Mouse (Mus musculus) adrenal gland, postnatal 14 days (tissue): ENCODE results near the gene Smim6. TPM values are rescaled to one million over a fixed set of nuclear protein-coding genes. Genes with fewer than 3 reads are reported as not detected.
A peak's percentile ranks its signal among the peaks of the same experiment; 100 is the strongest.

ENCODE experiments used
- DNase-seq: peaks from one replicate; pipeline ENCODE4 v3.0.0; 2021; ENCODE audit warnings: mixed read lengths
- long read RNA-seq, 2 experiments: library from polyadenylated mRNA; stranded (forward); transcript quantifications; one replicate each; pipeline ENCODE4 v2.0.0; 2021
- total RNA-seq: library from RNA; stranded (reverse); gene quantifications from 2 replicates; pipeline ENCODE4 v1.2.3, GENCODE M21; 2021

Smim6 gene
- not detected in 2 replicates for total RNA-seq
- long read RNA-seq, experiment 1 = 0 reads
- long read RNA-seq, experiment 2 = 0 reads

DNA sequence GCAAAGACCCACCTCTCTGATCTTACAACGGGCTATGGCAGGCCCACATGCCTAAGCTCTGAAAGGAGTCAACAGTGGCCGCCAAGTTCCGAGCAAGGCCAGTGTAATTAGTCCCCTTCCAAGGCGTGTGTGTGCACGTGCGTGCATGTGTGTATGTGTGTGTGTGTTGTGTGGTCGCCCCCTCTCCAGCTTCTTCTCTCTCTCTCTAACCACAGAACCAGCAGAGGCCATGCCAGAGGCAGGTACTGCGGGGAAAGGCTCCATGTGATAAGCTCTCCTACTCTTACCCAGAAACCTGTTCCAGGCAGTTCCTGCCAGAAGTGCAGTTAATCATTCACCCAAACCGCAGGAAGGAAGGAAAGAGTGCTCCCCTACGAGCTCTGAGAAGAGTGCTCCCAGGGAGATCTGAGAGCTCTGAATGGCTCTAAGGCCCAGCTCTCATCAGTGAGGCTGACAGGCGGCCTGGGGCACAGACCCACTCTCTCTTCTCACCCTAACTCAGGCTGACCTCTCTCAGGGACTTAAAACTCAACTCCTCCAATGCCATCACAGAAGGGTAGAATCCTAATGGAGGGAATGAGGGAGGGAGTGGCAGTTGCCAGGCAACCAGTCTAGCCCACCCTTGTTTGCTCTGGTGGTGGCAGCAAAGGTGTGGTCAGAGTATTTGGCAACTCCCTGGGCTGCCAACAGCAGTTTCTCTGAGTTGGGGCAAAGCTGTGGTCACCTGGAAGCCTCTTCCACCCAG, at the start of gene Smim6:
Smim6 (plus strand) TSS at position 386 of the 745 bp plus-strand sequence.
- no peak for DNase-seq

DNA sequence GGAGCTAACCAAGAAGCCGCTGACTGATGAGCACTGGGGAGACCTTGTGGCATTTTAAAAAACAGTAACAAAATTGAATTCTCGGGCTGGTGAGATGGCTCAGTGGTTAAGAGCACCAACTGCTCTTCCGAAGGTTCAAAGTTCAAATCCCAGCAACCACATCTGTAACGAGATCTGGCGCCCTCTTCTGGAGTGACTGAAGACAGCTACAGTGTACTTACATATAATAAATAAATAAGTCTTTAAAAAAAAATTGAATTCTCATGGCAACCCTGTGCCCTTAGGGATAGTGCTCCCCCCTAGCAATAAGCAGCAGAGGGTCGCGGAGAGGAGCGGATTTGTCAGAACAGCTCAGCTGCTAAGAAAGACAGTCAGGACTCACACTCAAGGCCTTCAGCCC, 47.9 kb upstream of the Smim6 start:
- DNase-seq = no peak

DNA sequence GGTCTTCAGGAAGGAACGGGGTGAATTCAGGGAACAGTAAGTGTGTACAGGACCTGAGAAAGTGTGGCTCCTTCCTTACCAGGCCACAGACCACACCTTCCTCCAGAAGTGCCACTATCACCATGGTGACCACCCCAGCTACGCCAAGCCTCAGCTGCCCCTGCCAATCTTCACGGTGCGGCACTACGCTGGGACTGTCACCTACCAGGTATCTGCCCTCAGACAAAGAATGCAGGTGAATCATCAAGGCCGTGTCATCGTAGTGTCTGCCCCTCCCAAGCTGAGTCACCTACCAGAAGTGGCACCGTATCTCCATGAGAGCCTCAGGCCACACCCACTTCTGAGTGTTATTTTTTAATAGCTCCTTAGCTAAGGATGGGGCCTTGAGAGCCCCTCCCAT, 42.4 kb upstream of the Smim6 start:
- peak; percentile 30 for DNase-seq

DNA sequence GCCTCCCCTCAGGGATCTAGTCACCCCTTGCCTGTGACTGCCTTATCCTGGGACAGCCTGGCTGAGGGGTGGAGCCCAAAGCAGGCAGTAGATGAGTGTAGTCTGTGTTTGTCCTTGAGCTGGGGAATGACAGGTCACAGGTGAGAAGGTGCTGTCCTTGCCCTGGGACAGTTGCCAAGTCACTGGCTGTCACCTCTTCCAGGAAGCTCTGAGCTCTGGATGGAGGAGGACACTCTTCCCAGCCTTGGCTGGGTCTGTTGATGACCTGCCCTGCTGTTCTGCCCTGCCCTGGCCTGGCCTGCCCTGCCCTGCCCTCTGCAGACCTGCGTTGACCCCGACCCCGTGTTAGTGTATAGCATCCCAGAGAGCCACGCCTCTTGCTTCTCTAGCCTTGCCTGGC, 39.4 kb upstream of the Smim6 start:
- DNase-seq = no peak

DNA sequence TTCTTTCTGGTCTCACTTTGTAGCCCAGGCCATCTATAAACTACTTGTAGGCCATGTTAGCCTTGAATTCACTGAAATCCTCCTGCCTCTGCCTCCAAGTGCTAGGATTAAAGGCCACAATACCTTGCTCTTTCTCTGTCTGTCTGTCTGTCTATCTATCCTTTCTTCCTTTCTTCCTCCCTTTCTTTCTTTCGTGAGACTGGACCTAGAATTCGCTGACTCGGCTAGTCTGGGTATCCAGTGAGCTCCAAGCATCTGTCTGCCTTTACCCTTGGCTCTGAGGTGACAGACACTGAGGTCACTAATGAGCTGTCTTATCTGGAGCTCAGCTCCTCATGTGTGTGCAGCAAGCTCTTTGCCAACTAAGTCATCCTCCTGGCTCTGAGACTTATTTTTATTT, 35.9 kb upstream of the Smim6 start:
- no peak for DNase-seq

DNA sequence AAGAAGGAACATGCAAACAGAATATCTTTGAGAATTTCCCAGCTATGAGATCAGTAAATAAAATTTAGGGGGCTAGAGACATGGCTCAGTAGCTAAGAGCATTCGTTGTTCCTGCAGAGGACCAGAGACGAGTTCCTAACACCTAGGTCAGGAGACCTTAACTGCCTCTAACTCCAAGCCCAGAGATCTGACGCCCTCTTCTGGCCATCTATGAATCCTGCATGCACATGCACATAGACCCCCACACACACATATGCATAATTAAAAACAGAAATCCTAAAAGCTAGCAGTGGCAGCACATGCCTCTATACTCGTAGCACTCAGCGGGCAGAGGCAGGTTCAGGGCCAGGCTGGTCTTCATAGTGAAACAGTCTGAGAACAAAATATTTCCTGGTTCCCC, 35.4 kb upstream of the Smim6 start:
- DNase-seq = no peak

DNA sequence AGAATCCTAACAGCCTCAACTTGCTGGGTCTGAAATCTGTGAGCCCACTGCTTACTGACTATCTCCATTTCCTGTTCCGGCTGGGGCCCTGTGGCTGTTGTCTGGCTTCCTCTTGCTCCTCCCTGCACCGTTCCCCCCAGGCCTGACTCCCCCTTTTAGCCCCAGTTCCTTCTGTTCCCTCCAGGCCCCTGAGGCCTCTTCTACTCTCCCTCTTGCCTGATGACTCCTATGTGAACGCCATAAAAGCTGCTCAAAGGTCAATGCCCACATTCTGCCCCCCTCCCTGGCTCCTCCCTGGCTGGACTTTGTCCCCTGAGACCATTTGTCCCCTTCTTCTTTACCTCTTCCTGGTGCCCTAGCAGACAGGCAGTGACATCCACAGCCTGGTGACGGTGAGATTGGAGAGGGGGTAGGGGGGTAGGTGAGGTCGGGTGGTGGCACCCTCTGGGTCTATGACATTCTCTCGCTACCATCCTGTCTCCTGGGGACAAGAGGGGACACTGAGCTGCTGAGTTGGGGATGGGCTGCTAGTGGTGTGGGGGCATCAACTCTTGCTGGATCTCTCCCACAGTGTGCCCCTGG, 34.6 kb upstream of the Smim6 start:
- no peak for DNase-seq

DNA sequence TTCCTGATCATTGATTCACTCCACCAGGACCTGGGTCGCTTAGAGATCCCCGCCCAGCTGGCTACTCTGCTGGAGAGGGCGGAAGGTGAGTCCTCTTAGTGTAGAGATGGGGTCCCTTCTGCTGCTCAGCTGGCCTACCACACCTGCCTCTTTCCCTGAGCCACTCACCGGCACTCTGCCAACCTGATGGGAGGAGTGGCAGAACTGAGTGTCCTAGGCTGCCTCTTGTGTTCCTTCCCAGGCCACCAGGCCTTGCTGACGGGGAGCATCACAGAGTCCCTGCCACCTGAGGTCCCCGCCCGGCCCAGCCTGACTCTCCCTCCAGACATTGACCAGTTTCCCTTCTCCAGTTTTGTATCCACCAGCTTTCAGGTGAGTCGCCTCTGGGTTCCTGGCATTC, 33.7 kb upstream of the Smim6 start:
- no peak for DNase-seq

DNA sequence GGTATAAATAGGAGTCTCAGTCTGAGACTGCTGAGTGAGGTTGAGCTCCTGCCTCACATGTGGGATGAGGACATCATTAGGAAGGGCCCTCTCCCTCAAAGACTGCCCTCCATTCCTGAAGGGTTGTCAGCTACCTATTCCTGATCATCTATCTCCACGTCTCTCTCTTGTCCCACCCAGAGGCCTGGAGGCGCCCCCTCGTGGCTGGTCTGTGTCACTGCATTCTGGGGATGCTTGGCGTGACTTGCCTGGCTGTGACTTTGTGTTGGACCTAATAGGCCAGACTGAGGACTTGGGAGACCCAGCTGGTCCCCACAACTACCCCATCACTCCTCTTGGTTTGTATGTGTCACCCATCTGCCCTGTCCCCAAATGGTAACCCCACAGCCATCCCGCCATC, 30.8 kb upstream of the Smim6 start:
- DNase-seq = peak; percentile 69

DNA sequence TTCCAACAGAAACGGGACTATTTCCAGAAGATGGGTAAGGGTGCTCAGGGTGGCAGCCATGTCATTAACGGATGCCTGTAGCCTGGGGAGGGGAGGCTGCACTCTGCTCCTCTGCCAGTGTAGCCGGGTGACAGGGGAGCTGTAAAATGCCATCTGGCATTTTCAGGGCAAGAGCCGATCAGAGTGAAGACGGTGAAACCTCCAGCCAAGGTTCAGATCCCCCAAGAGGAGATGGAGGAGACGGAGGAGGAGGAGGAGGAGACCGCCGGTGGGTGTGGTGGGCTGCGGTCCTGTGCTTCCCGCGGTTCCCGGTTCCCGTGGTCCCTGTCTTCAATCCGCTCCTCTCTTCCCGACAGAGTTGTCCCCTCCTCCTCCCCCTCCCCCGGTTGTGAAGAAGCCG, 28.6 kb upstream of the Smim6 start:
- no peak for DNase-seq

DNA sequence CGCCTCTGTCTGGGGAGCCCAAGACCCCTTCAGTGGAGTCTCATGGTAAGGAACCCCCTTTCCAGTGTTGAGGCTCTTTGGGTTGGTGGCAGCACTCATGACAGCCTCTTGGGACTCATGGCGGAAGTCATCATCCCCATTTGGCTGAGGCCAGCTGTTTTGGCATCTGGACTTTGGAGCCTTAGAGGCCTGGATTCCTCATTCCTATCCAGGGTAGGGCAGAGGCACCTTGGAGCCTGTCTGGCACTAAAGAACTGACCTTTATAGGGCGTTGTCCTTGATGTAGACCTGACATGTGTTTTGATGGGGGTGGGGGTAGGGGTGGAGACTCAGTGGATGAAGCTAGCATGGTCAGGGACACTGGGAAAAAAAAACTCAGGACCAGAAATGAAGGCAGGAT, 27.5 kb upstream of the Smim6 start:
- no peak for DNase-seq

DNA sequence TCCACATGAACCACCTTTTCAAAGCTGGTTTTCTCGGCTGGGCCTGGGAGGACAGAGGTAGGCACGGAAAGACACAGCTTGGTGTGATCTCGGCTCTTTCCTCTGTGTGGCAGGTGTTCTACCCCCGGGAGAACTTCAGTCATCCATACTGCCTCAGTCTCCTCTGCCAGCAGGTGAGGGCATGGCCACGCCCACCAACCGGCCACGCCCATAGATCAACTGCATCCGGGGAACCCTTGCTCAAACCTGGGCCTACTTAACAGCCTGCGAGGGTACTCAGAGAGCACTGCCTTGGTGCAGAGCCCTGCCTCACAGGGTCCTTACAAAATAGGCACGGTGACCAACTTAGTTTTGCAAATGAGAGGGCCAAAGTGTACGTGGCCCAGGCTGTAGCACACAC, 26.5 kb upstream of the Smim6 start:
- no peak for DNase-seq

DNA sequence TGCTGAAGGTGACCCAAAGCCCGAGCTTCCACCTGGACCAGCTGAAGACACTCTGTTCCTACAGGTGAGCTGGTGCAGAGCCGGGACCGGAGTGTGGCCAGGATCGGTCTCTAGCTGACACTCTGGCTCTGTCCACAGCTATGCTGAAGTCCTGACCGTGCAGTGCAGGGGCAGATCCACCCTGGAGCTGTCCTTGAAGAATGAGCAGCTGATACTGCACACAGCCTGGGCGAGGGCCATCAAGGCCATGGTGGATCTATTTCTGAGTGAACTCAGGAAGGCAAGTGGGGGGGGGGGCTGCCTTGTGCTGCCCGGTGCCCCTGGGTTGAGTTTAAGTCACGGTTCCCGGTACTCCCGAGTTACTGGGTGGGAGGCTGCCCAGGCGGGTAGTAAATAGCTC, 25.4 kb upstream of the Smim6 start:
- peak; percentile 52 for DNase-seq

DNA sequence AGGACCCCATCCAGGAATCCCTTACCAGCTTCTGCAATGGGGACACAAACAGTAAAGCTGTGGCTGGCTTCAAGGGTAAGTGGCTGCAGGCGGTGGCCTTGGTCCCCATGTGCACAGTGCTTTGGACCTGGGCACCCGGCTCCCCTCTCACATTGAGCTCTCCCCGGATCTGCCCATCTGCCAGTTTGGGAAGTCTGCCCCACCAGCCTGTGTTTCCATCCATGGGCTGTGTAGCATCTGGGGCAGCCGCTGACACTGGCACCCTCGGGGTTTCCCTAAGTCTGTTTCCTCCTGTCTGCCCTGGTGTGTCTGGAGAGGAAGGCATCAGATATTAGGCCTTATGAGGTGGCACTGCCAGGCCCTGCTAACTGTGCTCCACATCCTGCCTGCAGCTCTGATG, 23.8 kb upstream of the Smim6 start:
- DNase-seq = no peak

DNA sequence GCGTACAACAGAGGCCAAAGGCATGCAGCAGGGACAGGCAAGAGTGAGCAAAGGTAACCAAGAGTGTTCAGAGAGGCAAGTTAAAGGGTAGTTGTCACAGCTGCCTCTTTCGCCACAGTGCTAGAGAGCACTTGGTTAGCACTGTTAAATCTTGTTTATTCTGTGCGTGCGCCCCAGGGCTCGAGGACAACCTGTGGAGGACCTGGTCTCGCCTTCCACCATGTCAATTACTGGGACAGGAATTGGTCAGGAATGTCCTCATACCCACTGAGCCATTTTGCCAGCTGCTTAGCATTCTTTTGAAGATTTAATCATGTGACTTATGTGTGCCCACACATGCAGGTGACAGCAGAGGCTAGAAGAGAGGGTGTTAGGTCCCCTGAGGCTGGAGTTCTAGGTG, 22.7 kb upstream of the Smim6 start:
- no peak for DNase-seq

DNA sequence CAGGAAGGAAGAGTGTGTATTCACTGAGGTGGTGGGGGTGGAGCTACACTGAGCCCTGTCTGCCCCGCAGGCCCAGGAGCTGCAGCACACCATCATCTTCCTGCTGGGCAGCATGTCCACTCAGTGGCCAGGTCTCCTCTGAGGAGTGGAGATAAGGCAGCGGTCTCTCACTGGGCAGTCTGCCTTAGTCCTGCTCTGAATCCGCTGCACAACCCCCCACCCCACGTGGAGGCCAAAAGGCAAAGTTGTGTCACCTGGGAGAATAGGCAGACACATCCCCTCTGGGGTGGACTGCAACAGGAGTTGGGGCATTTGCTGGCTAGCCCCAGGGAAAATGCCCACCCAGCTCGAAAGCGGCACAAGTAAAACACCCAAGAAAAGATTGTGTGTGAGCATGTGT, 19.6 kb upstream of the Smim6 start:
- DNase-seq = no peak

DNA sequence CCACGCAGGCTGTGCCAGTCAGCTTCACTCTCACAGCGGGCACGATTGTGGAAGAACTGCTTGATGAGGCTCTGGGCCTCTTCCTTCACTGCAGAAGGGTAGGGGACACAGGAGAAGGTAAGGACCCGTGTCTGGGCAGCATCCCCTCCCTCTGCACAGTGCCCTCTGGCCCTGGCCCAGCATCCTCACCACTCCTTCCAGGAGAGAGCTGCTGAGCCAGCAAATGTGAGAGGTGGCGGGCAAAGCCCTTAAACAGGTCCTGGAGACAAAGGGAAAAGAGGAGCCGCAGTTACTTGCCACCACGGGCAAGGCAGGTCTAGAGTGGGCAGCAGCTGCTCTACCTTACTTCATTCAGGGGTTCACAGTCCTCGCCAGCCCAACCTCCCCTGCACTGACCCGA, 18.7 kb upstream of the Smim6 start:
- DNase-seq = no peak

DNA sequence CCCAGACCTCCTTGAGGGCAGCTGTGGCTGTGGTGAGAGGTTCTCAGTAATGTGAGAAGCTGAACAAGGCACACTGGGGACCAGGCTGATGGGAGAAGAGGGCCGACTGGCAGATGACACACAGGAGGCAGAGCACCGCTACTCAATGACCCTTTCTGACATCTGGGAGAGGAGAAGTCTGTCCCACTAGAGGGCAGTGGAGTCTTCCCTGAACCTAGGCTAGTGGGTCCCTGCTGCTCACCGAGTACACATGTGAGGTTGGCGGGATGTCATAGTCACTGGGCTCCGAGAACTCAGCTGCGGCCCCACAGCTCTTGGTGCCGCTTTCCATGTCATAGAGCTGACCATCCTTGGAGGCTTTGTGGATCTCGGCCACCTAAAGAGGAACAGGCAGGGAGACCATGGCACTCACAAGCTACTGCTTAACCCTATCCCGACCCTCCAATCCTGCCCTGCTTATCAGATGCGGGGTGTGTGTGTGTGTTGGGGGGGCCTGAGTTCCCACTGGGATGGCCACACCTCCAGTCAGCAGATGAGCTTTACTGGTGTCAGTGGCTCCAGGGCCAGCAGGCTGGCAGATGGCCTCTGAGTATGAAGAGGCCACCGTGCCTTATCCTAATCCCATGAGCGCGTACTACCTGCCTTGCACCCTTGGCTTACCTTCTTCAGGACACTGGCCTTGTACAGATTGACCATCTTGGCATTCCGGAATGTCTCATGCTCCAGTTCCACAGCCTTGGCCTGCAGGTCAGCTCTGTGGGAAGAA, 16.9 kb upstream of the Smim6 start:
- peak; percentile 36 for DNase-seq

DNA sequence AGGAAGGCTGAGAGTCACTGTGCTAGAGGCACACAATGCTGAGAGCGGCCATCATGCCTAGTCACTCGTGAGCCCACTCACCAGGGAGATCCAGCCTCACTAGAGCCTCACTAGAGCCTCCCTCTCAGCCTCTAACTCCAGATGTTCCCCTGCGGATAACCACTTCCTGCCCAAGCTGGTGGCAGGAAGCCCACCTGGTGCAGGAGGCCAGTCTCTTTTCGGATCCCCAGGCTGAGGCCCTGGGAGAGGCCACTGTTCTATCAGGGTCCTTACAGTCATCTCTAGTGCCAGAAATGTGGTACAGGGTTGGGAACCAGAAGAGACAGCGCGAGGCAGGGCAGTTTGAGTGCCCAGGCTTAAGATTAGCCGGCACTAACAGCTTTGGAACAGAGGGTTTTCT, 13.4 kb upstream of the Smim6 start:
- no peak for DNase-seq

DNA sequence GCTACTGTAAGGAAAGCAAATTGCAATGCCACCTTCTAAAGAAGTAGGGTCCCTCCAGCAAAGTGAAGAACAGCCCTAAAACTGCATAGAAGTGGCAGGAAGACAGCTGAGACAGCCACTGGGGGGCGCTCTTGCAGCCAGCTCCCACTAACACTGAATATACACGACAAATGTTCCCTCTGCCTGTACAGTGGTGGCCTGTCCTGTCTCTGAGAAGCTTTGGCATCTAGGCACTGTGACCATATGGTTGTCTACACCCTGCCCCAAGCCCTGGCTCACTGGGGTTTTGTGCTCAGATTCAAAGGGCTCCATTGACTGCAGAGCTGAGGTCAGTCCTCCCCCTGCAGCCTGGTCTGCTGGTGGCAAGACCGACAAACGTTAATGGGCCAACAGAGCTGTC, 12.9 kb upstream of the Smim6 start:
- peak; percentile 76 for DNase-seq

DNA sequence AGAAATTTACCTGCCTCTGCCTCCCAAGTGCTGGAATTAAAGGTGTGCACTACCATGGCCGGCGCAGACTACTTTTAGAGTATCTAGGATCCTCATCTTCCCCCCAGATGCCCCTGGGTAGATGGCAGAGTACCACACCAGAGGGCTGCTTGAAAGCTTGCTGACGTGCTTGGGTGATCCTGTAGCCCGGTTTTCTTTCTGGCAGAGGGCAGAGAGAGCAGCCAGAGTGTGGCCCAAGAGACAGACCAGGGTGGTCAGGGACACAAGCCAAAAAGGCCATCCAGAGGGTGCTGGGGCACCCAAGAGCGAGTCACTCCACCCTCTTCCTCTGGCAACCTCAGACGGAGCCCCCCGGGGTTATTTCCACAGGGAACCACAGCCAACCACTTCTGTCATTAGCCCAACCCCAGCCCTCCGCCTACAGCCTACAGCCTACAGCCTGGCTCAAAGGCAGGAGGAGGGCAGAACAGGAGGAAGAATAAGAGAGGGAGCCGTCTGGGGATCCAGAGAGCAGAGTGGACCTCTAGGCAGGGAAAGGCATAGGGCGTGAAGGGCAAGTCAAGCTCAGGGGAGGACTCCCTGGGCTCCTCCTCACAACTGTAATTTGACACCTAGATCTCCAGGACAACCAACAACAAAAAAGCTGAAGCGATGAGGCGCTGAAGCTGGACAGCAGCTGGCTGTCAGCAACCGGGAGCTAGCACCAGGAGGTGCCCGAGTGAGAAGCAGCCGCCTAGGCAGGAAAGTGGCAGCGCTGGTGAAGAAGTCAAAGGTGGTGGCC, 12.1 kb upstream of the Smim6 start, which contains the start of gene Smim5:
Smim5 (plus strand) TSS at position 481 of the 781 bp plus-strand sequence.
- peak; percentile 75 for DNase-seq

DNA sequence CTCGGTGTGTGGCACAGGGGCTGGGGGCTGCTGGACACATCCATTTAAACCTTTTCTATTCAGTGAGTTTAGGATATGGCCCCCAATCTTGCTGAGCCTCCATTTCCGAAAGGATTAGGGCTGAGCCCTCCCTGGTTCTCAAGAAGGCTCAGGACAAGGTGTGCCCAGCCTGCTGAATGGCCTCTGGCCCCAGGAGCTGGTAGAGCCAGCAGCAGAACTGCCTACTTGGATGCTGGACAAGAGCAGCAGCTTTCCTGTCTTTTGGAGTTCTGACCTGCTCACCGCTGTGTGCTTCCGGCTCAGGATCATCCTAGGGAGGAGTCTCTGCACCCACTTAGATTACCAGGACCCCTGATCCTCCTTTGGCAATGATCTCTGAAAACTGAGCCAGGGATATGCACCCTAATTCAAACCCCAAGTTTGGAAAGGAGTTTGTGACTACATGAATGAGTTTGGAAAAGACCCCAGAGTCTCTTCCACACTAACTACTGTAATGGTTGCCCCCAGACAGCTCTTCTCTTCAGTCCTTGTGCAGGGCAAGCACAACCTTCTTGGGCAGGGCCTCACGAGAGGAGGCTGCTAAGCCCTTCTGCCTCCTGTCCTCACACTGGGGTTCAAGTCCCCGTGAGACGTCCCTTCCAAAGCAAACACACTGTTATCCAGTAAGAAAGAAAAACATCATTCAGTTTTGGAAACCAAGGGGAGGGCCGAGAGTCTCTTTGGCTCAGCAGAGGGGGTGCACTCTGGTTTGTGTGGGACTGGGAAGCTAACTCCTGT, 11.1 kb upstream of the Smim6 start:
- DNase-seq = no peak
